Mouse (Mus musculus) liver, embryonic 15.5 days (tissue): ENCODE results near the gene Pdzd2. TPM values are rescaled to one million over a fixed set of nuclear protein-coding genes. Genes with fewer than 3 reads are reported as not detected.
A peak's percentile ranks its signal among the peaks of the same experiment; 100 is the strongest.

Experiments
- ATAC-seq: fragments of 200-750 bp; cut with Nextera tagmentation; 2 replicates; pipeline ENCODE4 v1.8.0; 2017; ENCODE audit warnings: moderate number of reproducible peaks, mild to moderate bottlenecking, moderate library complexity; ENCODE audit not compliant: insufficient read depth
- H3K27ac ChIP-seq: fragments of 300-500 bp; sonication (generic); replicated peaks from 2 replicates; pipeline ENCODE4 v1.5.1; 2015; ENCODE audit warnings: mild to moderate bottlenecking, inconsistent platforms
- H3K27me3 ChIP-seq: fragments of 300-500 bp; sonication (generic); 2 replicates; pipeline ENCODE4 v1.6.1; 2015; ENCODE audit warnings: mild to moderate bottlenecking, inconsistent platforms
- H3K36me3 ChIP-seq: fragments of 300-500 bp; sonication (generic); replicated peaks from 2 replicates; pipeline ENCODE4 v1.6.1; 2015; ENCODE audit warnings: moderate library complexity, mild to moderate bottlenecking, inconsistent platforms
- H3K4me1 ChIP-seq: fragments of 300-500 bp; sonication (generic); replicated peaks from 2 replicates; pipeline ENCODE4 v1.6.1; 2015; ENCODE audit warnings: inconsistent platforms
- H3K4me2 ChIP-seq: fragments of 300-500 bp; sonication (generic); 2 replicates; pipeline ENCODE4 v1.6.1; 2015; ENCODE audit warnings: moderate library complexity, mild to moderate bottlenecking, inconsistent platforms
- H3K4me3 ChIP-seq: fragments of 300-500 bp; sonication (generic); replicated peaks from 2 replicates; pipeline ENCODE4 v1.5.1; 2015; ENCODE audit warnings: mild to moderate bottlenecking, inconsistent platforms
- H3K9ac ChIP-seq: fragments of 300-500 bp; sonication (generic); 2 replicates; pipeline ENCODE4 v1.6.1; 2015; ENCODE audit warnings: moderate library complexity, mild to moderate bottlenecking, inconsistent platforms
- H3K9me3 ChIP-seq: fragments of 300-500 bp; sonication (generic); replicated peaks from 2 replicates; pipeline ENCODE4 v1.6.1; 2016; ENCODE audit warnings: inconsistent platforms
- WGBS: fragments of 180-500 bp; shearing (Covaris S2); methylation state at CpG from one replicate; pipeline ENCODE4 v1.1.7; 2015; ENCODE audit warnings: mixed read lengths; ENCODE audit not compliant: insufficient replicate concordance; 5-methylcytosine and 5-hydroxymethylcytosine counted together
- polyA plus RNA-seq: library from polyadenylated mRNA; unstranded; fragments of >200 nt; fragmentation: Nextera tagmentation; extraction: Ambion mirVana; gene quantifications from 2 replicates; pipeline ENCODE4 v1.2.1, GENCODE M21; 2015

The Pdzd2 gene
- polyA plus RNA-seq, 1 experiment from 2014 or later: 0.78 TPM

DNA sequence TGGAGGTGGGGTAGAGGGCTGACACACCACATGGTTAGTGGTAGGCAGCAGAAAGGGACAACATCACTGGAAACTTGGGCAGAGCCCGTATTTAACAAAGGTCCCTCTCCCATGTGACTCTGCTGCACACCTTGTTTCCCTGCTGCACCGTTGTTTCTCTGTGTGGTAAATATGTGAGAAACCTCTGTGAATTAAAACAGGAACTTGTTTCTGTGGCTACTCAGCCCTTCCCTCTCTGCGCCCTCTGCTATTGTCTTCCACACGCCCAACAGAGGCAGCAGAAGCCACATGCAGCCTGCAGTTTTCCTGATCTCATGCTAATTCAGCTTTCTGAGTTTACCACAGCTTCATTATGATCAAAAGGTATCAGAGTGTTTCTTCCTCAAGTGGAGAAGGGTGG lies 239.1 kb downstream of the Pdzd2 start:
- Histone ChIP-seq H3K4me2 (no peak overlapping the region), H3K4me1 (no peaks in the 10 kb centered on the region; the same call in 1 of the 2 replicates), H3K27me3 (no peaks in the 10 kb centered on the region), H3K27ac (no peak overlapping the region), H3K9ac (no peak overlapping the region), H3K36me3 (no peaks in the 10 kb centered on the region), H3K9me3 (no peaks in the 10 kb centered on the region), H3K4me3 (no peak overlapping the region)
- ATAC-seq: no peak
- WGBS: 28% methylated on average over 4 of the region's 4 CpGs

DNA sequence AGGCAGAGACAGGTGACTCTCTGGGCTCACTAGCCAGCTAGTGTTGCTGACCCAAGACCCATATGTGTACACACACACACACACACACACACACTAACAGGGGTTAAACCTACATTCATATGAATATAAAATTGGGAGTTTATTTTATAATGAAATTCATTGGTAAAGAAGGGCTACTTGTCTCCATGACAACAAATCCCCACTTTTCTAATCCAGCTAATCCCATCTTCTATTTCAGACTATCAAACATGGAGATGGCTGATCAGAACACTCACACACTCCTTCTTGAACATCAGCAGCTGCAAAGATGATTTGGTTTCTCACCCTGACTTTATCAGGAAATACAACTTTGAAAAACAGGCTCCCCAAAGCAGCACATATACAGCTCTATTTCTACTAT lies 245.6 kb downstream of the Pdzd2 start:
- Histone ChIP-seq H3K36me3 (no peaks in the 10 kb centered on the region), H3K27me3 (no peaks in the 10 kb centered on the region), H3K4me1 (peaks cover 8% of the 10 kb centered on the region; the same call in 1 of the 2 replicates), H3K9me3 (no peaks in the 10 kb centered on the region), H3K4me3 (no peak overlapping the region), H3K4me2 (no peak overlapping the region), H3K27ac (no peak overlapping the region), H3K9ac (no peak overlapping the region)
- no peak for ATAC-seq

DNA sequence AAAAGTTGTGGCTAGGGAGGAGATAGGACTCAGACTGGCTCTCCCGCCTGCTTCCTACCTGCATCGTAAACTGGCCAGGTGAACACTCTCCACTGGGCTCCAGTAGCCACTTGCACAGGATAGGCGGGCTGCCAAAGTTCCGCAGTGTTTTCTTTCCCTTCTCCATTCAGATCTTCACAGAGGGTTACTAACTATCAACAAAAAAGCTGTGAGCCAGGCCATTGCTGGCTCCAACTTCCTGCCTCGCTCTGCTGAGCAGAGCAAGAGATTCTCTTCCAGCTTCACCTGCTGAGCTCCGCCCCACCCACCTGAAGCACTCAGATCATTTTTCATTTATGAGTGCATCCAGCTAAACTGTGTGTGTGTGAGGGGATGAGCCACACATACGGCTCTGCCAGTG lies 246.5 kb downstream of the Pdzd2 start:
- Histone ChIP-seq H3K4me1 (peaks cover 8% of the 10 kb centered on the region; the same call in 1 of the 2 replicates), H3K27ac (no peak overlapping the region), H3K4me3 (no peak overlapping the region), H3K36me3 (no peaks in the 10 kb centered on the region), H3K4me2 (no peak overlapping the region), H3K9ac (no peak overlapping the region), H3K9me3 (no peaks in the 10 kb centered on the region), H3K27me3 (no peaks in the 10 kb centered on the region)
- no peak for ATAC-seq
- WGBS: 69% methylated on average over 7 of the region's 7 CpGs

DNA sequence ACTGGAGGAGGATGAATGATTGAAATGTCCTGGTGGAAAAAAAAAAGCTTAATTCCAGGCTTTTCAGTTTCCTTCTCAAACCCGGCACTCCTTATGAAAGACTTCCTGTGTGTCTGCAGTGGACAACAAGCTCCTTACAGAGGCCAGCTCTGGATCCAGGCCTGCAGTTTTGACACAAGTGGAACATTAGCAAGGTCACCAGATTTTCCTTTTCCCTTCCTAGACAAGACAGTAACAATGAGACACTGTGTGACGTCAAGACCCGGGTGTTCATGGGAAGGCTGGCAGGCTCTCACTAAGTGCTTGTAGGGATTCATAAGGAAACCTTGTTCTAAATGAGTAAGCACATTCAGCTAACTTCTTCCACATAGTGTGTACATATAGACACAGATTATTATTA lies 248.8 kb downstream of the Pdzd2 start:
- Histone ChIP-seq H3K4me3 (no peak overlapping the region), H3K4me2 (no peak overlapping the region), H3K36me3 (no peaks in the 10 kb centered on the region), H3K4me1 (peaks cover 8% of the 10 kb centered on the region; the same call in 1 of the 2 replicates), H3K9ac (no peak overlapping the region), H3K9me3 (no peaks in the 10 kb centered on the region), H3K27me3 (no peaks in the 10 kb centered on the region), H3K27ac (no peak overlapping the region)
- 54% methylated on average over 3 of the region's 3 CpGs for WGBS
- ATAC-seq: no peak

DNA sequence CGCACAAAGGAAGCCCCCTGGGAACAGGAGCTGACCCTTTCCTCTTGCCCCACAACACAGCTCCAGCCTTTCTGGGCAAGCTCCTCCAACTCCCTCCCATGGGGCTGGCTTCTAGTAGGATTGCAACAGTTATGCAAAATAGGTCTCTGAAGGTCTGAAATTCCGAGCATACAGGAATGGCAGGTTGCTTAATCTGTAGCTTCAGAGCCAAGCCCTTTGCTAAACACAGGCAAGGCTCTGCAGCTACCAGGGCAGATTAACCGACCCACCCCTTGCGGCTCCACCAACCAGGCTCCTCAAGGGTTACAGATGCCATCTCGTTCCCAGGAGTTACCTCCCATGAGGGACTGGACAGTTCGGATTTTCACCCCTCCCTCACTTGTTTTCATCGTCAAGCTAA lies 249.2 kb downstream of the Pdzd2 start:
- Histone ChIP-seq H3K4me1 (peaks cover 8% of the 10 kb centered on the region; the same call in 1 of the 2 replicates), H3K9me3 (no peaks in the 10 kb centered on the region), H3K36me3 (no peaks in the 10 kb centered on the region), H3K9ac (no peak overlapping the region), H3K27ac (no peak overlapping the region), H3K27me3 (no peaks in the 10 kb centered on the region), H3K4me3 (no peak overlapping the region), H3K4me2 (0 out of 2 replicates have a peak overlapping the region, but pooled peaks have one; percentile 30)
- 29% methylated on average over 7 of the region's 7 CpGs for WGBS
- ATAC-seq: no peak; the same call in 1 of the 2 replicates

DNA sequence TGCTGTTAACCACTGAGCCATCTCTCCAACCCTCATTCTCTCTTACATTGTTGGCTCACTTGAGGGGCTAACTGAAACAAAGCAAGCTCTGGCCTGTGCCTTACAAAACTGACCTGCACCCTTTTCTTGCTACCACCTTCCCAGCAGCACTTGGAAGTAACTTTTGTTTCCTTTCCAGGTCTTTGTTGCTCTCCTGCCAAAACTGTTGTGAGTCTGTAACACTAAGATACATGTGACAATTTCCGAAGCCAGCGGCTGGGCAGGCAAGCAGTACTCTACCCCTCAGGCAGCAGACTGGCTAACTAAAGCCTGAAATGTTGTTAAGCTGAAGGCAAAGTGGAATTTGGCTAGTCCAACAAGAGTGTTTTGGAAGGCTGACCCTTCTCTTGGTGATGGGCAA lies 251.4 kb downstream of the Pdzd2 start:
- Histone ChIP-seq H3K9ac (no peak overlapping the region), H3K4me3 (no peak overlapping the region), H3K9me3 (no peaks in the 10 kb centered on the region), H3K36me3 (no peaks in the 10 kb centered on the region), H3K4me2 (no peak overlapping the region), H3K27me3 (no peaks in the 10 kb centered on the region), H3K4me1 (peaks cover 8% of the 10 kb centered on the region; the same call in 1 of the 2 replicates), H3K27ac (no peak overlapping the region)
- 68% methylated on average over 2 of the region's 2 CpGs for WGBS
- no peak for ATAC-seq

DNA sequence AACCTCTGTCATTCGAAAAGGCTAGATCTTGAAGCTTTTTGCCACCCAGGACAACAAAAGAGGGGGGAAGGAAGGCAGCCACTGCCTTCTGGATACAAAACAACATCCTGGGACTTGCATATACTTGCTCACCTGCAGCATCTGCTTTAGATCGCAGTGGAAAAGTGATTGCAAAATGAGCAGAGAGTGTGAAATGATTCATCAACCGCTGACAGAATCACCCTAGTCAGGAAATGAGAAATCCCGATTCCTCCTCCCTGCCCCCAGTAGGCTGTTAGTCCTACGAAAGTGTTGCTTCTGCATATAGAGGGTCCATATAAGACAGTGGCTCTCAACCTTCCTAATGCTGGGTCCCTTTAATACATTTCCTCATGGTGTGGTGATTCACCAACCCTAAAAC lies 258.5 kb downstream of the Pdzd2 start:
- Histone ChIP-seq H3K27me3 (no peaks in the 10 kb centered on the region), H3K9me3 (no peaks in the 10 kb centered on the region), H3K4me1 (0 out of 2 replicates have a peak, but pooled peaks cover 4% of the 10 kb centered on the region), H3K27ac (no peak overlapping the region), H3K9ac (no peak overlapping the region), H3K4me2 (no peak overlapping the region), H3K4me3 (no peak overlapping the region), H3K36me3 (no peaks in the 10 kb centered on the region)
- WGBS: 45% methylated on average over 5 of the region's 5 CpGs
- ATAC-seq: no peak

DNA sequence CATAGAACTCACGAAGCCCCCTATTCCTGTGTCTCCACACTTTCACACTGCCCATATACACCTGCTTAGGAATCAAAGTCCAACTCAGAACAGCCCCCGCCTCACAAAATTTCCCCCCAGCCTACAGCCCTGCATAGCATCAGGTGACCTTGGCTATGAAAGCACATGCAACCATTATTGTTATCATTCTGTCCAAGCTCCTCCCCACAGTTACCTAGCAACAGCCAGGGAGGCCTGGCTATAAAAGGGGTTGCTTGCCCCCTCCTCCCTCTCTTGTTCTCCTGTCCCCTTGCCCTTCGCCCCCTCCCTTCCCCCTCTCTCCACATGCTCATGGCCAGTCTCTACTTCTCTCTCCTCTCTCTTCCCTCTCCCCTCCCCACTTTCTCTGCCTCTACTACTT lies 259.4 kb downstream of the Pdzd2 start:
- H3K9ac ChIP-seq: no peak overlapping the region
- H3K4me2 ChIP-seq: no peak overlapping the region
- 0 out of 2 replicates have a peak, but pooled peaks cover 4% of the 10 kb centered on the region for H3K4me1 ChIP-seq
- H3K27ac ChIP-seq: no peak overlapping the region
- ATAC-seq: no peak
- no peaks in the 10 kb centered on the region for H3K36me3 ChIP-seq
- H3K27me3 ChIP-seq: no peaks in the 10 kb centered on the region
- H3K4me3 ChIP-seq: no peak overlapping the region
- WGBS: 64% methylated on average over 3 of the region's 3 CpGs
- H3K9me3 ChIP-seq: no peaks in the 10 kb centered on the region

DNA sequence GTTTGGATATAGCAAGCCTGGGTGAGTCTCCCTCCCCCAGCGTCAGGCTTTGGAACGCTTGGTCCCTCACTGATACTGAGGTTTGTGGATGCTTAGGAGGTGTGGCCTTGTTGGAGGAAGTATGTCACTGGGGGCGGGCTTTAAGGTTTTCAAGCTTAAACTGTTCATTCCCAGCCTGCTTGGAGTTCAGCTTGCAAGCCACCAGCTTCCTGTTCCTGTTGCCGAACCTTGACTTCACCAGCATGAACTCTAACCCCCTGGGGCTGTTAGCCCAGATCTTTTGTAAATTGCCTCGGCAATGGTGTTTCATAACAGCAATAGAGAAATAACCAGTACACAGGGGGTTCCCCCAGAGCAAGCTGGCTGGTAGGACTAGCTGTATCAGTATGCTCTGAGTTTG lies 260.4 kb downstream of the Pdzd2 start:
- peak; percentile 18; the same call in 1 of the 2 replicates for ATAC-seq
- Histone ChIP-seq H3K4me2 (no peak overlapping the region), H3K36me3 (no peaks in the 10 kb centered on the region), H3K27ac (no peak overlapping the region), H3K4me1 (0 out of 2 replicates have a peak, but pooled peaks cover 4% of the 10 kb centered on the region), H3K9me3 (no peaks in the 10 kb centered on the region), H3K9ac (no peak overlapping the region), H3K4me3 (no peak overlapping the region), H3K27me3 (no peaks in the 10 kb centered on the region)
- WGBS: 24% methylated on average over 5 of the region's 5 CpGs

DNA sequence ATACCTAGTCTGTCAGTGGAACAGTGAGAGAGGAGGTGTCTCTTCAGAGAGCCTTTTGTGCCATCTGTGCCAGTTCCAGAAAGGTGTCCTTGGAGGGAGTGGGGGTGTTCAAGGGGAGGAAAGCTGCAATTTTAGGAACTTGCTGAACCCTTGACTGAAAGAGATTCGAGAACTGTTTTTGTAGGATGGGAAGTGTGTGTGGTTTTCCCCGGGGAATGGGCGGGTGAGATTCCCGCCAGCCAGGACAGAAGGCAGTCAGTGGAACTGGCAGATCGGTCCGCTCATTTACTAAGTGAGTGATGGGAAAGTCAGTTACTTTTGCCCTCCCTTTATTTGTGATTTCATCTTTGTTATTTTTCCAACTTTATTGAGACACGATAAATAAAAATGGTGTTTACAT lies 266.1 kb downstream of the Pdzd2 start:
- no peak overlapping the region for H3K4me3 ChIP-seq
- 61% methylated on average over 7 of the region's 7 CpGs for WGBS
- H3K4me1 ChIP-seq: no peaks in the 10 kb centered on the region
- no peak overlapping the region for H3K4me2 ChIP-seq
- H3K27ac ChIP-seq: no peak overlapping the region
- no peak overlapping the region for H3K9ac ChIP-seq
- H3K9me3 ChIP-seq: no peaks in the 10 kb centered on the region
- H3K27me3 ChIP-seq: no peaks in the 10 kb centered on the region
- no peaks in the 10 kb centered on the region for H3K36me3 ChIP-seq
- no peak for ATAC-seq

DNA sequence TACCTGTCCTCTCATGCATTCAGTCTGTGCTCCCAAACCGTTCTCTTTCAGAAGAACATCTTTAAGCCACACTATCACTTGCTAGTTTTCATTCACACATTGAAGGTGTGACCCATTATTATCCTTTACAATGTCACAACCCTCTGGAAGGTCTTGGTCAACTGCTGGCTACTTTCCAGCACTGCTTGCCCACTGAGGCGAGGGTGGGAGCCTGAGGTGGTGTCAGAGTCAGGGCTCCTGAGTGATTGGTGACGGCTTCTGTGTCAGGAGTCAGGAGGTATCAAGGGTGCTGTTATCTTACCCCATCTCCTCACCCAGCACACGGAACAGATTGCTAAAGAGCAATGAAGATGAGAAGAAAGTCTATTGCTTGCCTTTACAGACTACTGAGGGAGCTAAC lies 267.1 kb downstream of the Pdzd2 start:
- H3K4me3 ChIP-seq: no peak overlapping the region
- no peaks in the 10 kb centered on the region for H3K36me3 ChIP-seq
- 60% methylated on average over 4 of the region's 4 CpGs for WGBS
- H3K9me3 ChIP-seq: no peaks in the 10 kb centered on the region
- ATAC-seq: no peak
- H3K4me2 ChIP-seq: no peak overlapping the region
- no peak overlapping the region for H3K9ac ChIP-seq
- H3K27me3 ChIP-seq: no peaks in the 10 kb centered on the region
- H3K4me1 ChIP-seq: no peaks in the 10 kb centered on the region
- H3K27ac ChIP-seq: no peak overlapping the region
